Mouse (Mus musculus) forebrain, embryonic 11.5 days (tissue): ENCODE data around the gene Fes. TPM values are rescaled to one million over a fixed set of nuclear protein-coding genes. Genes with fewer than 3 reads are reported as not detected.

Experiments used
- ATAC-seq: fragments of 200-750 bp; cut with Nextera tagmentation; replicated peaks from 2 replicates; pipeline ENCODE4 v1.8.0; 2017; ENCODE audit warnings: moderate TSS enrichment; ENCODE audit not compliant: low FRiP score
- DNase-seq: peaks from one replicate; pipeline ENCODE4 v3.0.0-alpha.2; 2017; ENCODE audit warnings: low spot score
- H3K27ac ChIP-seq: fragments of 300-500 bp; sonication (generic); 2 replicates; pipeline ENCODE4 v1.5.1; 2014; ENCODE audit warnings: low read depth, low read length
- H3K27me3 ChIP-seq: fragments of 300-500 bp; sonication (generic); 2 replicates; pipeline ENCODE4 v1.6.1; 2014; ENCODE audit warnings: mild to moderate bottlenecking, low read length, mixed read lengths; ENCODE audit not compliant: control insufficient read depth, insufficient read depth
- H3K36me3 ChIP-seq: fragments of 300-500 bp; sonication (generic); 2 replicates; pipeline ENCODE4 v1.6.1; 2014; ENCODE audit warnings: mild to moderate bottlenecking, low read length, moderate library complexity, mixed read lengths; ENCODE audit not compliant: control insufficient read depth, insufficient read depth
- H3K4me1 ChIP-seq: fragments of 300-500 bp; sonication (generic); replicated peaks from 2 replicates; pipeline ENCODE4 v1.6.1; 2014; ENCODE audit warnings: low read length, mixed read lengths; ENCODE audit not compliant: control insufficient read depth, insufficient read depth
- H3K4me2 ChIP-seq: fragments of 300-500 bp; sonication (generic); 2 replicates; pipeline ENCODE4 v1.6.1; 2014; ENCODE audit warnings: low read depth, mild to moderate bottlenecking, low read length, moderate library complexity, mixed read lengths; ENCODE audit not compliant: severe bottlenecking
- H3K4me3 ChIP-seq: fragments of 300-500 bp; sonication (generic); 2 replicates; pipeline ENCODE4 v1.5.1; 2014; ENCODE audit warnings: low read depth, low read length
- H3K9ac ChIP-seq: fragments of 300-500 bp; sonication (generic); 2 replicates; pipeline ENCODE4 v1.6.1; 2014; ENCODE audit warnings: low read length
- H3K9me3 ChIP-seq: fragments of 300-500 bp; sonication (generic); 2 replicates; pipeline ENCODE4 v1.6.1; 2016; ENCODE audit warnings: low read length, mixed read lengths; ENCODE audit not compliant: control insufficient read depth
- WGBS: fragments of 180-500 bp; shearing (Covaris S2); extraction: QIAGEN DNeasy Blood & Tissue Kit; methylation state at CpG from one replicate; pipeline ENCODE4 v1.1.7; 2014; 5-methylcytosine and 5-hydroxymethylcytosine counted together
- polyA plus RNA-seq: library from polyadenylated mRNA; unstranded; fragments of >200 nt; fragmentation: Nextera tagmentation; extraction: Ambion mirVana; gene quantifications from 2 replicates; pipeline ENCODE4 v1.2.1, GENCODE M21; 2014

The Fes gene
- polyA plus RNA-seq, 1 experiment from 2014 or later: 7.7 TPM

GRCm38 (mm10) chr7:80421576-80421975 is 33.8 kb upstream of the Fes start:
- Histone ChIP-seq H3K36me3 (no peaks in the 10 kb centered on the region), H3K27me3 (no peaks in the 10 kb centered on the region), H3K4me1 (no peaks in the 10 kb centered on the region), H3K4me3 (no peak overlapping the region), H3K9ac (no peak overlapping the region), H3K27ac (no peak overlapping the region), H3K9me3 (no peaks in the 10 kb centered on the region), H3K4me2 (no peak overlapping the region)
- DNase-seq (no peak), ATAC-seq (no peak)
- 94% methylated on average over 6 of the region's 6 CpGs for WGBS

- no peaks in the 10 kb centered on the region for H3K4me1 ChIP-seq
- H3K4me2 ChIP-seq: no peak overlapping the region
- H3K9ac ChIP-seq: no peak overlapping the region
- no peak overlapping the region for H3K27ac ChIP-seq
- WGBS: 83% methylated on average over 4 of the region's 4 CpGs
- no peaks in the 10 kb centered on the region for H3K36me3 ChIP-seq
- H3K4me3 ChIP-seq: no peak overlapping the region
- H3K9me3 ChIP-seq: no peaks in the 10 kb centered on the region
- ATAC-seq: no peak
- DNase-seq: no peak
- H3K27me3 ChIP-seq: no peaks in the 10 kb centered on the region
Measured at GRCm38 (mm10) chr7:80420586-80420985, 32.8 kb upstream of the Fes start.

GRCm38 (mm10) chr7:80419278-80419677 is 31.5 kb upstream of the Fes start:
- Histone ChIP-seq H3K36me3 (no peaks in the 10 kb centered on the region), H3K27me3 (no peaks in the 10 kb centered on the region), H3K4me1 (no peaks in the 10 kb centered on the region), H3K4me3 (no peak overlapping the region), H3K9ac (no peak overlapping the region), H3K4me2 (no peak overlapping the region), H3K27ac (no peak overlapping the region), H3K9me3 (no peaks in the 10 kb centered on the region)
- no peak for DNase-seq
- ATAC-seq: no peak
- 78% methylated on average over 3 of the region's 3 CpGs for WGBS

GRCm38 (mm10) chr7:80418036-80418435 is 30.3 kb upstream of the Fes start:
- ATAC-seq: no peak
- no peaks in the 10 kb centered on the region for H3K27me3 ChIP-seq
- H3K27ac ChIP-seq: no peak overlapping the region
- DNase-seq: no peak
- no peak overlapping the region for H3K9ac ChIP-seq
- no peaks in the 10 kb centered on the region for H3K9me3 ChIP-seq
- H3K4me2 ChIP-seq: no peak overlapping the region
- WGBS: 90% methylated on average over 3 of the region's 3 CpGs
- no peaks in the 10 kb centered on the region for H3K36me3 ChIP-seq
- no peak overlapping the region for H3K4me3 ChIP-seq
- no peaks in the 10 kb centered on the region for H3K4me1 ChIP-seq

- no peak for ATAC-seq
- H3K9ac ChIP-seq: no peak overlapping the region
- no peak for DNase-seq
- H3K9me3 ChIP-seq: no peaks in the 10 kb centered on the region
- no peak overlapping the region for H3K4me2 ChIP-seq
- no peaks in the 10 kb centered on the region for H3K36me3 ChIP-seq
- H3K27me3 ChIP-seq: no peaks in the 10 kb centered on the region
- no peak overlapping the region for H3K27ac ChIP-seq
- no peaks in the 10 kb centered on the region for H3K4me1 ChIP-seq
- no peak overlapping the region for H3K4me3 ChIP-seq
Measured at GRCm38 (mm10) chr7:80417601-80418000, 29.9 kb upstream of the Fes start.

- 88% methylated on average over 7 of the region's 7 CpGs for WGBS
Measured at GRCm38 (mm10) chr7:80416969-80417368, 29.2 kb upstream of the Fes start.

GRCm38 (mm10) chr7:80414303-80414855 is 26.6 kb upstream of the Fes start:
- Histone ChIP-seq H3K27me3 (no peaks in the 10 kb centered on the region), H3K4me3 (no peak overlapping the region), H3K27ac (no peak overlapping the region), H3K4me2 (no peak overlapping the region), H3K9ac (no peak overlapping the region), H3K36me3 (no peaks in the 10 kb centered on the region), H3K9me3 (no peaks in the 10 kb centered on the region), H3K4me1 (no peaks in the 10 kb centered on the region)
- ATAC-seq (no peak), DNase-seq (no peak)
- WGBS: 87% methylated on average over 7 of the region's 7 CpGs

More at GRCm38 (mm10) chr7:80416969-80417368, 29.2 kb upstream of the Fes start:
- no peaks in the 10 kb centered on the region for H3K36me3 ChIP-seq
- no peaks in the 10 kb centered on the region for H3K27me3 ChIP-seq
- H3K9me3 ChIP-seq: no peaks in the 10 kb centered on the region
- H3K4me3 ChIP-seq: no peak overlapping the region
- no peak for ATAC-seq
- no peak overlapping the region for H3K4me2 ChIP-seq
- no peaks in the 10 kb centered on the region for H3K4me1 ChIP-seq
- no peak overlapping the region for H3K27ac ChIP-seq
- DNase-seq: no peak
- H3K9ac ChIP-seq: no peak overlapping the region

GRCm38 (mm10) chr7:80413512-80414302 is 26.0 kb upstream of the Fes start:
- H3K9ac ChIP-seq: no peak overlapping the region
- no peaks in the 10 kb centered on the region for H3K4me1 ChIP-seq
- no peaks in the 10 kb centered on the region for H3K27me3 ChIP-seq
- 78% methylated on average over 9 of the region's 9 CpGs for WGBS
- H3K27ac ChIP-seq: no peak overlapping the region
- ATAC-seq: no peak
- DNase-seq: no peak
- no peaks in the 10 kb centered on the region for H3K36me3 ChIP-seq
- no peak overlapping the region for H3K4me3 ChIP-seq
- H3K4me2 ChIP-seq: no peak overlapping the region
- H3K9me3 ChIP-seq: no peaks in the 10 kb centered on the region

GRCm38 (mm10) chr7:80412781-80413180 is 25.0 kb upstream of the Fes start:
- no peaks in the 10 kb centered on the region for H3K9me3 ChIP-seq
- H3K27me3 ChIP-seq: no peaks in the 10 kb centered on the region
- H3K9ac ChIP-seq: no peak overlapping the region
- H3K4me1 ChIP-seq: no peaks in the 10 kb centered on the region
- no peak overlapping the region for H3K4me2 ChIP-seq
- no peak for DNase-seq
- no peak for ATAC-seq
- no peak overlapping the region for H3K27ac ChIP-seq
- 78% methylated on average over 5 of the region's 5 CpGs for WGBS
- H3K4me3 ChIP-seq: no peak overlapping the region
- no peaks in the 10 kb centered on the region for H3K36me3 ChIP-seq
